Mouse (Mus musculus) G1E (cell line): ENCODE measurements around the gene H2afx. TPM values are rescaled to one million over a fixed set of nuclear protein-coding genes. Genes with fewer than 3 reads are reported as not detected.
"Not testable (repeated sequence)": the region's sequence is repeated elsewhere in the genome, so short reads cannot be mapped to it uniquely, and the experiment has no call there.

Source experiments
- ATAC-seq: 2 replicates; pipeline ENCODE4 v1.8.0; 2016; ENCODE audit warnings: mild to moderate bottlenecking; ENCODE audit not compliant: insufficient number of reproducible peaks, poor library complexity, low FRiP score, severe bottlenecking; ENCODE audit errors: extremely low read depth
- DNase-seq: peaks from one replicate; pipeline ENCODE4 v3.0.0; 2012; ENCODE audit warnings: low spot score
- H3K27me3 ChIP-seq: 2 replicates; pipeline ENCODE4 v1.6.1; 2012; ENCODE audit warnings: mild to moderate bottlenecking, low read length, inconsistent platforms; ENCODE audit not compliant: insufficient read depth
- H3K36me3 ChIP-seq: replicated peaks from 2 replicates; pipeline ENCODE3; 2012; ENCODE audit warnings: mild to moderate bottlenecking, inconsistent platforms
- H3K4me1 ChIP-seq: 2 replicates; pipeline ENCODE4 v1.6.1; 2012; ENCODE audit warnings: low read depth, low read length, inconsistent platforms, mixed read lengths; ENCODE audit not compliant: insufficient read depth
- H3K4me3 ChIP-seq: 2 replicates; pipeline ENCODE4 v1.5.1; 2012; ENCODE audit warnings: low read depth, mild to moderate bottlenecking, inconsistent platforms, low read length, moderate library complexity, mixed read lengths
- H3K9me3 ChIP-seq: replicated peaks from 2 replicates; pipeline ENCODE4 v1.6.1; 2012; ENCODE audit warnings: inconsistent platforms
- CTCF ChIP-seq: IDR thresholded peaks from 2 replicates; pipeline ENCODE4 v1.5.1; 2012; ENCODE audit warnings: low read depth, low read length, inconsistent platforms, mixed read lengths
- GATA1 ChIP-seq: IDR thresholded peaks from 2 replicates; pipeline ENCODE4 v1.6.1; 2012; ENCODE audit warnings: borderline replicate concordance, low read length, inconsistent platforms, mixed read lengths
- GATA2 ChIP-seq: IDR thresholded peaks from 2 replicates; pipeline ENCODE4 v1.6.1; 2012; ENCODE audit warnings: low read depth, low read length, inconsistent platforms, borderline replicate concordance
- POLR2AphosphoS5 ChIP-seq: IDR thresholded peaks from 2 replicates; pipeline ENCODE4 v1.6.1; 2012; ENCODE audit warnings: low read depth, low read length, inconsistent platforms; ENCODE audit not compliant: insufficient replicate concordance
- TAL1 ChIP-seq: conservative IDR thresholded peaks from 2 replicates; pipeline ENCODE4 v1.6.1; 2012; ENCODE audit warnings: low read depth, low read length, inconsistent platforms, mixed read lengths
- polyA plus RNA-seq: library from polyadenylated mRNA; stranded (reverse); fragments of >175 nt; gene quantifications from 2 replicates; pipeline ENCODE4 v1.2.3, GENCODE M21; 2012
- total RNA-seq, 2 experiments: library from RNA; stranded (forward) in 1 of 2; stranded (reverse) in 1 of 2; fragments of 200-1000 nt in 1 of 2; fragments of >200 nt in 1 of 2; fragmentation: Nextera tagmentation in 1 of 2; gene quantifications; 2 replicates each; pipeline ENCODE4 v1.2.3; 2014 to 2017

The H2afx gene
- total and polyA plus RNA-seq, 3 experiments = 227 to 762 (median 240) TPM

DNA sequence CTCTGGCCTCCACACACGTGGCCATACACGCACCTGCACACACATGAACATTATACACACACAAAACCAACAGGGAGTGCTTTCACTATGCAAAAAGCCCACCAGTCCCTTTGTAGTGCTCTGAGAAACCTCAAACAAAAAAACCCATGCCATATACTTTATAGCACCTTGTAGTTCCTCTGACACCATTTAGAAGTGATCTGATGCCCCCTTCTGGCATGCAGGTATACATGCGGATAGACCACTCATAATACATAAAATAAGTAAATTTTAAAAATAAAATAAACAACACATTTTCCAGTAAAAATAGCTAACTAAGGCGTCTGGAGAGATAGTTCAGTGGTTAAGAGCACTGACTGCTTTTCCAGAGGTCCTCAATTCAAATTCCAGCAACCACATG is 22.7 kb downstream of the H2afx start:
- DNase-seq = peak; percentile 42
- H3K27me3 ChIP-seq = no peaks in the 10 kb centered on the region
- no peaks in the 10 kb centered on the region for H3K9me3 ChIP-seq
- H3K36me3 ChIP-seq = peaks cover 74% of the 10 kb centered on the region
- peaks cover 38% of the 10 kb centered on the region for H3K4me1 ChIP-seq
- no peak overlapping the region for H3K4me3 ChIP-seq
- no peak; the same call in 1 of the 2 replicates for TF ChIP-seq CTCF
- TF ChIP-seq GATA2 = no peak
- TF ChIP-seq GATA1 = no peak
- no peak for TF ChIP-seq TAL1
- TF ChIP-seq POLR2AphosphoS5 = no peak
- no peak for ATAC-seq

GRCm38 (mm10) chr9:44361190-44361917 is 26.9 kb downstream of the H2afx start, which contains the start of gene Vps11:
Vps11 (minus strand) TSS chr9:44361670.
- Histone ChIP-seq H3K9me3 (no peaks in the 10 kb centered on the region), H3K4me3 (peak within 1 kb of the TSS; percentile 89), H3K36me3 (peaks cover 33% of the 10 kb centered on the region), H3K27me3 (no peaks in the 10 kb centered on the region), H3K4me1 (peaks cover 25% of the 10 kb centered on the region)
- ATAC-seq (peak; percentile 82), DNase-seq (peak; percentile 74)
- TF ChIP-seq GATA2 (no peak), POLR2AphosphoS5 (no peak)

DNA sequence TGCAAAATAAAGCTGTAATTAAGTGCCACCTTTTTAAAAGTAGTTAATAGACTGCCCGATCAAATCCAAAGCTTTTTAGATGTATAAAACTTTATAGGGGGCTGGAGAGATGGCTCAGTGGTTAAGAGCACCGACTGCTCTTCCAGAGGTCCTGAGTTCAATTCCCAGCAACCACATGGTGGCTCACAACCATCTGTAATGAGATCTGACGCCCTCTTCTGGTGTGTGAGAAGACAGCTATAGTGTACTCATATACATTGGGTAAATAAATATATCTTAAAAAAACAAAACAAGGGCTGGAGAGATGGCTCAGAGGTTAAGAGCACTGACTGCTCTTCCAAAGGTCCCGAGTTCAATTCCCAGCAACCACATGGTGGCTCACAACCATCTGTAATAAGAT is 27.4 kb downstream of the H2afx start:
- ATAC-seq = not testable (repeated sequence)

DNA sequence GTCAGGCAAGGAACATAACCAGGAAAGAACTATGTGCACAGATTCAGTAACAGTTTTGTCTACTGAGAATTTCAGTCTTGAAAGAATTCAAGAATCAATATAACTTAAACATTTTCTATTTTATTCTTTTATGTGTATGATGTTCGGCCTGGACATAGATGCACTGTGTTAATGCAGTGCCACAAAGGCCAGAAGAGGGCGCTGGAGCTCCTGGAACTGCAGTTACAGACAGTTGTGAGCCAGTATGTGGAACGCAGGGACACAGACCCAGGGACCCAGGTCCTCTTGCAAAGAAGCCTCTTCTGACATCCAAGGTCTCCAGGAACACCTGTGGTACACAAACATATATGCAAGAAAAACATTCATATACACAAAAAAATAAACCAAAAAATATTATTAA is 30.0 kb downstream of the H2afx start:
- DNase-seq (no peak), ATAC-seq (no peak)
- H3K4me3 ChIP-seq = no peak overlapping the region
- TF ChIP-seq CTCF = no peak
- TF ChIP-seq GATA2 = no peak
- no peak for TF ChIP-seq TAL1
- no peak for TF ChIP-seq GATA1
- no peak for TF ChIP-seq POLR2AphosphoS5
- no peaks in the 10 kb centered on the region for H3K27me3 ChIP-seq
- H3K4me1 ChIP-seq = peaks cover 16% of the 10 kb centered on the region
- no peaks in the 10 kb centered on the region for H3K9me3 ChIP-seq
- peaks cover 6% of the 10 kb centered on the region for H3K36me3 ChIP-seq

More for the DNA sequence above, 27.4 kb downstream of the H2afx start:
- H3K27me3 ChIP-seq, H3K9me3 ChIP-seq, DNase-seq: not testable (repeated sequence)
- Histone ChIP-seq H3K4me1 (peaks cover 24% of the 10 kb centered on the region), H3K36me3 (peaks cover 27% of the 10 kb centered on the region), H3K4me3 (peak overlapping the region; percentile 89; the same call in 1 of the 2 replicates)

DNA sequence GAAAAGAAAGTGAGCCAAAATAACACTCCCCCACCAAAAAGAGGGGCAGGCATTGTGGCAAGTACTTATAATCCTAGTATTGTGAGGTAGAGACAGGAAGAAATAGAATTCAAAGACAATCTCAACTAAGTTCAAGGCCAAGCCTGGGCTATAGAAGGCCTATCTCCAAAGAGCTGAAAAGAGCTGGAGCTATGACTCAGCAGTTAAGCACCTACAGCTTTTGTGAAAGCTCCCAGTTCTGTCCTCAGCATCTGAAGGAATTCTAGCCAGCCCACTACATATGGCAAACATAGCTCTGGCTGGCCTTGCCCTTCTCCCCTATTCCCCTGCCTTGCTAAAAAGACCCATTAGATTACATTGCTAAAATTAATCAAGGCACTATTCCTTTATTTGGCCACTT is 38.9 kb downstream of the H2afx start:
- Histone ChIP-seq H3K36me3 (peaks cover 11% of the 10 kb centered on the region), H3K27me3 (no peaks in the 10 kb centered on the region), H3K4me3 (no peak overlapping the region), H3K9me3 (no peaks in the 10 kb centered on the region), H3K4me1 (peaks cover 5% of the 10 kb centered on the region; the same call in 1 of the 2 replicates)
- DNase-seq (no peak), ATAC-seq (no peak)
- no peak for TF ChIP-seq POLR2AphosphoS5

- H3K4me1 ChIP-seq = peaks cover 22% of the 10 kb centered on the region
- ATAC-seq = no peak
- no peaks in the 10 kb centered on the region for H3K9me3 ChIP-seq
- no peak for TF ChIP-seq CTCF
- TF ChIP-seq GATA1 = no peak
- TF ChIP-seq GATA2 = no peak
- TF ChIP-seq POLR2AphosphoS5 = no peak
- no peak for TF ChIP-seq TAL1
- no peak for DNase-seq
- no peaks in the 10 kb centered on the region for H3K27me3 ChIP-seq
- H3K4me3 ChIP-seq = no peak overlapping the region
- H3K36me3 ChIP-seq = peaks cover 20% of the 10 kb centered on the region
Observed at GRCm38 (mm10) chr9:44376141-44376540, 41.6 kb downstream of the H2afx start.

GRCm38 (mm10) chr9:44377335-44377734 is 42.8 kb downstream of the H2afx start:
- Histone ChIP-seq H3K36me3 (peaks cover 32% of the 10 kb centered on the region), H3K4me1 (peaks cover 32% of the 10 kb centered on the region)
- not testable (repeated sequence) for H3K4me3 ChIP-seq, ATAC-seq, H3K27me3 ChIP-seq, H3K9me3 ChIP-seq, DNase-seq
